Mouse (Mus musculus): ENCODE measurements around the gene Phf13. TPM values are rescaled to one million over a fixed set of nuclear protein-coding genes. Genes with fewer than 3 reads are reported as not detected.

Gene Phf13
- polyA plus RNA-seq, 1 experiment from 2014 or later, result 22.8 TPM

GRCm38 (mm10) chr4:152022506-152022905, 26.4 kb upstream of the Phf13 start:
- 92% methylated on average over 8 of the region's 8 CpGs for WGBS
- H3K36me3 ChIP-seq (ENCODE audit: control insufficient read depth, insufficient read depth, low read length), result peaks cover 47% of the 10 kb centered on the region

GRCm38 (mm10) chr4:152021568-152022097, 25.6 kb upstream of the Phf13 start:
- ATAC-seq (ENCODE audit: insufficient number of reproducible peaks, insufficient read depth, low FRiP score, low read depth), result no peak
- Histone ChIP-seq H3K4me1 (ENCODE audit: control insufficient read depth, insufficient read depth, low read length) (peaks cover 17% of the 10 kb centered on the region), H3K9me3 (ENCODE audit: control insufficient read depth, low read depth, low read length) (no peaks in the 10 kb centered on the region), H3K27me3 (ENCODE audit: control insufficient read depth, insufficient read depth, low read length) (no peaks in the 10 kb centered on the region), H3K9ac (replicated peaks; ENCODE audit: low read depth, low read length) (no peak overlapping the region), H3K4me2 (replicated peaks; ENCODE audit: low read depth, low read length) (no peak overlapping the region), H3K36me3 (ENCODE audit: control insufficient read depth, insufficient read depth, low read length) (peaks cover 47% of the 10 kb centered on the region), H3K27ac (ENCODE audit: low read length) (no peak overlapping the region), H3K4me3 (ENCODE audit: low read depth, low read length) (no peak overlapping the region)
- 84% methylated on average over 12 of the region's 12 CpGs for WGBS

More at GRCm38 (mm10) chr4:152022506-152022905, 26.4 kb upstream of the Phf13 start:
- H3K9ac ChIP-seq (replicated peaks; ENCODE audit: low read depth, low read length), result no peak overlapping the region
- no peak overlapping the region for H3K4me3 ChIP-seq (ENCODE audit: low read depth, low read length)
- peaks cover 18% of the 10 kb centered on the region for H3K4me1 ChIP-seq (ENCODE audit: control insufficient read depth, insufficient read depth, low read length)
- ATAC-seq (ENCODE audit: insufficient number of reproducible peaks, insufficient read depth, low FRiP score, low read depth), result no peak
- no peaks in the 10 kb centered on the region for H3K27me3 ChIP-seq (ENCODE audit: control insufficient read depth, insufficient read depth, low read length)
- H3K9me3 ChIP-seq (ENCODE audit: control insufficient read depth, low read depth, low read length), result no peaks in the 10 kb centered on the region
- H3K4me2 ChIP-seq (replicated peaks; ENCODE audit: low read depth, low read length), result no peak overlapping the region
- no peak overlapping the region for H3K27ac ChIP-seq (ENCODE audit: low read length)

- Histone ChIP-seq H3K36me3 (ENCODE audit: control insufficient read depth, insufficient read depth, low read length) (peaks cover 60% of the 10 kb centered on the region), H3K9me3 (ENCODE audit: control insufficient read depth, low read depth, low read length) (no peaks in the 10 kb centered on the region), H3K9ac (replicated peaks; ENCODE audit: low read depth, low read length) (no peak overlapping the region), H3K4me1 (ENCODE audit: control insufficient read depth, insufficient read depth, low read length) (peaks cover 2% of the 10 kb centered on the region; the same call in 1 of the 2 replicates), H3K27me3 (ENCODE audit: control insufficient read depth, insufficient read depth, low read length) (no peaks in the 10 kb centered on the region), H3K4me2 (replicated peaks; ENCODE audit: low read depth, low read length) (no peak overlapping the region), H3K4me3 (ENCODE audit: low read depth, low read length) (no peak overlapping the region), H3K27ac (ENCODE audit: low read length) (no peak overlapping the region)
- no peak for ATAC-seq (ENCODE audit: insufficient number of reproducible peaks, insufficient read depth, low FRiP score, low read depth)
- 92% methylated on average over 21 of the region's 21 CpGs for WGBS
Measured at GRCm38 (mm10) chr4:152020024-152020423, 24.0 kb upstream of the Phf13 start.

GRCm38 (mm10) chr4:152019073-152019472, 23.0 kb upstream of the Phf13 start:
- Histone ChIP-seq H3K27ac (ENCODE audit: low read length) (no peak overlapping the region), H3K9ac (replicated peaks; ENCODE audit: low read depth, low read length) (no peak overlapping the region), H3K4me1 (ENCODE audit: control insufficient read depth, insufficient read depth, low read length) (no peaks in the 10 kb centered on the region), H3K27me3 (ENCODE audit: control insufficient read depth, insufficient read depth, low read length) (no peaks in the 10 kb centered on the region), H3K36me3 (ENCODE audit: control insufficient read depth, insufficient read depth, low read length) (peaks cover 66% of the 10 kb centered on the region), H3K9me3 (ENCODE audit: control insufficient read depth, low read depth, low read length) (no peaks in the 10 kb centered on the region), H3K4me2 (replicated peaks; ENCODE audit: low read depth, low read length) (no peak overlapping the region), H3K4me3 (ENCODE audit: low read depth, low read length) (no peak overlapping the region)
- ATAC-seq (ENCODE audit: insufficient number of reproducible peaks, insufficient read depth, low FRiP score, low read depth), result no peak
- WGBS, result 83% methylated on average over 6 of the region's 6 CpGs

- Histone ChIP-seq H3K27me3 (ENCODE audit: control insufficient read depth, insufficient read depth, low read length) (no peaks in the 10 kb centered on the region), H3K36me3 (ENCODE audit: control insufficient read depth, insufficient read depth, low read length) (peaks cover 30% of the 10 kb centered on the region), H3K27ac (ENCODE audit: low read length) (no peak overlapping the region), H3K9ac (replicated peaks; ENCODE audit: low read depth, low read length) (no peak overlapping the region), H3K9me3 (ENCODE audit: control insufficient read depth, low read depth, low read length) (no peaks in the 10 kb centered on the region), H3K4me1 (ENCODE audit: control insufficient read depth, insufficient read depth, low read length) (peaks cover 16% of the 10 kb centered on the region; the same call in 1 of the 2 replicates), H3K4me2 (replicated peaks; ENCODE audit: low read depth, low read length) (no peak overlapping the region), H3K4me3 (ENCODE audit: low read depth, low read length) (no peak overlapping the region)
- WGBS, result 86% methylated on average over 12 of the region's 12 CpGs
- no peak for ATAC-seq (ENCODE audit: insufficient number of reproducible peaks, insufficient read depth, low FRiP score, low read depth)
Measured at GRCm38 (mm10) chr4:152013036-152013813, 17.2 kb upstream of the Phf13 start.

- no peaks in the 10 kb centered on the region for H3K27me3 ChIP-seq (ENCODE audit: control insufficient read depth, insufficient read depth, low read length)
- peak overlapping the region; percentile 100 for H3K4me2 ChIP-seq (replicated peaks; ENCODE audit: low read depth, low read length)
- H3K9ac ChIP-seq (replicated peaks; ENCODE audit: low read depth, low read length), result no peak overlapping the region
- WGBS, result 89% methylated on average over 16 of the region's 16 CpGs
- H3K36me3 ChIP-seq (ENCODE audit: control insufficient read depth, insufficient read depth, low read length), result peaks cover 24% of the 10 kb centered on the region; the same call in 1 of the 2 replicates
- H3K4me1 ChIP-seq (ENCODE audit: control insufficient read depth, insufficient read depth, low read length), result peaks cover 27% of the 10 kb centered on the region
- H3K4me3 ChIP-seq (ENCODE audit: low read depth, low read length), result no peak overlapping the region
- H3K9me3 ChIP-seq (ENCODE audit: control insufficient read depth, low read depth, low read length), result no peaks in the 10 kb centered on the region
- no peak overlapping the region for H3K27ac ChIP-seq (ENCODE audit: low read length)
- no peak for ATAC-seq (ENCODE audit: insufficient number of reproducible peaks, insufficient read depth, low FRiP score, low read depth)
Measured at GRCm38 (mm10) chr4:152012109-152012508, 16.1 kb upstream of the Phf13 start.

GRCm38 (mm10) chr4:152011171-152011760, 15.2 kb upstream of the Phf13 start:
- H3K36me3 ChIP-seq (ENCODE audit: control insufficient read depth, insufficient read depth, low read length), result peaks cover 24% of the 10 kb centered on the region; the same call in 1 of the 2 replicates
- H3K9ac ChIP-seq (replicated peaks; ENCODE audit: low read depth, low read length), result no peak overlapping the region
- peaks cover 34% of the 10 kb centered on the region for H3K4me1 ChIP-seq (ENCODE audit: control insufficient read depth, insufficient read depth, low read length)
- no peaks in the 10 kb centered on the region for H3K9me3 ChIP-seq (ENCODE audit: control insufficient read depth, low read depth, low read length)
- H3K4me2 ChIP-seq (replicated peaks; ENCODE audit: low read depth, low read length), result peak overlapping the region; percentile 100
- no peaks in the 10 kb centered on the region for H3K27me3 ChIP-seq (ENCODE audit: control insufficient read depth, insufficient read depth, low read length)
- H3K27ac ChIP-seq (ENCODE audit: low read length), result peak overlapping the region; percentile 48; the same call in 1 of the 2 replicates
- 73% methylated on average over 8 of the region's 8 CpGs for WGBS
- ATAC-seq (ENCODE audit: insufficient number of reproducible peaks, insufficient read depth, low FRiP score, low read depth), result peak; percentile 7; the same call in 1 of the 2 replicates
- peak overlapping the region; percentile 68 for H3K4me3 ChIP-seq (ENCODE audit: low read depth, low read length)

GRCm38 (mm10) chr4:152010707-152011134, 14.7 kb upstream of the Phf13 start:
- H3K4me1 ChIP-seq (ENCODE audit: control insufficient read depth, insufficient read depth, low read length), result peaks cover 34% of the 10 kb centered on the region
- peak overlapping the region; percentile 62; the same call in 1 of the 2 replicates for H3K9ac ChIP-seq (replicated peaks; ENCODE audit: low read depth, low read length)
- ATAC-seq (ENCODE audit: insufficient number of reproducible peaks, insufficient read depth, low FRiP score, low read depth), result no peak
- H3K9me3 ChIP-seq (ENCODE audit: control insufficient read depth, low read depth, low read length), result no peaks in the 10 kb centered on the region
- WGBS, result 14% methylated on average over 13 of the region's 13 CpGs
- peak overlapping the region; percentile 48; the same call in 1 of the 2 replicates for H3K27ac ChIP-seq (ENCODE audit: low read length)
- peak overlapping the region; percentile 100 for H3K4me2 ChIP-seq (replicated peaks; ENCODE audit: low read depth, low read length)
- peak overlapping the region; percentile 68 for H3K4me3 ChIP-seq (ENCODE audit: low read depth, low read length)
- no peaks in the 10 kb centered on the region for H3K27me3 ChIP-seq (ENCODE audit: control insufficient read depth, insufficient read depth, low read length)
- H3K36me3 ChIP-seq (ENCODE audit: control insufficient read depth, insufficient read depth, low read length), result peaks cover 18% of the 10 kb centered on the region; the same call in 1 of the 2 replicates

Data from stomach, embryonic 14.5 days (tissue).